Mouse (Mus musculus) cerebral cortex, adult 2 months (tissue): ENCODE measurements around the gene Kctd2.

ENCODE experiments used
- WGBS: fragments of 180-500 bp; shearing (Covaris S2); methylation state at CpG from one replicate; pipeline ENCODE4 v1.1.7; 2018; 5-methylcytosine and 5-hydroxymethylcytosine counted together

Gene Kctd2

DNA sequence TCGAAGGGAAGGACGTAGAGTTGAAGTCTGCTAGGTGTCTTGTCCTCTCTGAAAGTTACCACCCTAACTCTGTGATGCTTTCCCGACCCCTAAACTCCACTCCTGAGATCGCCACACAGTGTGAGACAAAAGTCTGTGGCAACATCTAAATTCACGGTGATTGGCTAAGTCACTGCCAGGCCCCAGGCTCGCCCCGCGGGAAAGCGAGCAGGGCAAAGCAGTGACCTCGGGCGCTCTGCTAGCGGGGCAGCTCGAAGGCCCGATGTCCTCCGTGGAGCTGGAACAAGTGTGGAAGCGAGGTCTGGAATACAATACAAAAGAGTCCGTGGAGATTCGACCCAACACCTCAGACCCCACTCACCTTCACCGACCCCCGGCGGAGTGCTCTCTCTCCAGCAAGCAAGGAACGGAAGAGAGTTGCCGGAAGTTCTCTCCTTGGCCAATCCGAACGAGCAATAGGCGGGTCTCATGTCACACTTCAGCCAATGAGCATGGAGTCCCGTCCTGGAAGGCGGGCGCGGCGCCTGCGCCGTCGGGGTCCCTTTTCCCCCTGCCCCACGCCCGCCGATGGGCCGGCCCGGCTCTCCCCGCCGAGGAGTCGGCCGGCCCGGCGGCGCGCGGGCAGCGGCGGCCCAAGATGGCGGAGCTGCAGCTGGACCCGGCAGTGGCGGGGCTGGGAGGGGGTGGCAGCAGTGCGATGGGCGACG is at the start of gene Kctd2, which contains the start of gene Atp5h:
Gene Kctd2, plus strand, starts transcription at position 598 of the 707 bp plus-strand sequence.
Gene Atp5h, minus strand, starts transcription at position 432 of the 707 bp plus-strand sequence.
- under 1% methylated on average over 53 of the region's 56 CpGs for whole genome bisulfite sequencing

DNA sequence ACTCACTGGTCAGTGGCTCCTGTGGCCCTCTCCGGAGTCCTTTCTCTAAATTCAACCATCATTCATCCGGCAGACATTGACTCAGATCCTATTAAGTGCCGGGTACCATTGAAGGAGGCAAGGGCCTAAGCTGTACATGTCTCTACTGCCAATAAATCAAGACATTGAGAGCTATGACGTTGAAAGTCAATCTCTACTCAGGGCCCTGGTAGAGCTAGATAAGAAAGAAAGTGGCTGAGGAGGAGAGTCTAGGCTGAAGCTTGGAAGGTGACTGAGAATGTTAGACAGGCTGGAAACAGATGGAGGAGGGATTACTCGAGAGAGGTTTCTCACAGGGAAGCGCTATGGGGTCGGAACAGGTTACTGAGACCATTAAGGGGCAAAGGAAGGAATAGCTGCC is 49.6 kb upstream of the Kctd2 start:
- WGBS, result 84% methylated on average over 7 of the region's 7 CpGs

DNA sequence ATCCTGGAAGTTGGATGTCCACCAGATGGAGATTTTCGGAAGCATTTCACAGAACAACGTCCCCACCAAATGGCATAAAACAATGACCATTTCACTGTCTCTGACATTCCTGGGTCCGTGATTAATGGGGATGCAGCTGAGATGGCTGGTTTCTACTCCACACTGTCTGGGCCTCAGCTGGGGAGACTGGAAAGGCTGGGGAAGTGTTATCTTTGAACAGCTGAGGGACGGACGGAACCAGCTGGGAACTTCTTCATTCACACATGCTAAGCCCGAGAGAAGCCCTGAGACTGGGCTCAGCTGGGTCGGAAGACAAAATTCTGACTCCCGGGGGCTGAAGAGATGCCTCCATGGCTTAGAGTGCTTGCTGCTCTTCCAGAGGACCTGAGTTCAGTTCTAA is 48.6 kb upstream of the Kctd2 start:
- WGBS, result 73% methylated on average over 8 of the region's 8 CpGs

DNA sequence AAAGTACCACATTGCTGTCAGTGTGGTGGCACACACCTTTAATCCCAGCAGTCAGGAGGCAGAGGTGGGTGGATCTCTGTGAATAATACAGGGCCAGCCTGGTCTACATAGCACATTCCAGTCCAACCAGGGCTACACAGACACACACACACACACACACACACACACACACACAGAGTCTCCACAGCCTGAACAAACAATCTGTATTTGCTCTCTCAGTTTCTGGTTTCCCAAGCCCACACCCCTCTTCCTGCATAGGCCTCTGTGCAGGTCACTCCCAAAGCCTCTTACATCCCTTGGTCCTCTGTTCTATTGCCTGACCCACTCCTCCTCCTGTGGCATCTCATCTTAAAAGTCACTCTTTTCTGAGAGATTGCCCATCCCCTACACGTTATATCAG is 47.9 kb upstream of the Kctd2 start:
- 86% methylated on average over 1 of the region's 1 CpGs for WGBS

DNA sequence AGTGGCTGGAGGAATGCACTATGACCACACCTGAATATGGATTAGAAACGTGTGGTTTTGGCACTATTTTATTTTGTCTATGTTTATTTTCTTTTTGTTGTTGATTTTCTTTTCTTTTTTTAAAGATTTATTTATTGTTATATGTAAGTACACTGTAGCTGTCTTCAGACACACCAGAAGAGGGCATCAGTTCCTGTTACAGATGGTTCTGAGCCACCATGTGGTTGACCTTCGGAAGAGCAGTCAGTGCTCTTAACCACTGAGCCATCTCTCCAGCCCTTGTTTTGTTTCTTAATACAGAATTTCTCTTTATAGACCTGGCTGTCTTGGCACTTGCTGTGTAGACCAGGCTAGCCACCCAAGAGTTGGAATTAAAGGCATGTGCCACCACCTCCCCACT is 47.2 kb upstream of the Kctd2 start:
- WGBS, result 62% methylated on average over 2 of the region's 2 CpGs

DNA sequence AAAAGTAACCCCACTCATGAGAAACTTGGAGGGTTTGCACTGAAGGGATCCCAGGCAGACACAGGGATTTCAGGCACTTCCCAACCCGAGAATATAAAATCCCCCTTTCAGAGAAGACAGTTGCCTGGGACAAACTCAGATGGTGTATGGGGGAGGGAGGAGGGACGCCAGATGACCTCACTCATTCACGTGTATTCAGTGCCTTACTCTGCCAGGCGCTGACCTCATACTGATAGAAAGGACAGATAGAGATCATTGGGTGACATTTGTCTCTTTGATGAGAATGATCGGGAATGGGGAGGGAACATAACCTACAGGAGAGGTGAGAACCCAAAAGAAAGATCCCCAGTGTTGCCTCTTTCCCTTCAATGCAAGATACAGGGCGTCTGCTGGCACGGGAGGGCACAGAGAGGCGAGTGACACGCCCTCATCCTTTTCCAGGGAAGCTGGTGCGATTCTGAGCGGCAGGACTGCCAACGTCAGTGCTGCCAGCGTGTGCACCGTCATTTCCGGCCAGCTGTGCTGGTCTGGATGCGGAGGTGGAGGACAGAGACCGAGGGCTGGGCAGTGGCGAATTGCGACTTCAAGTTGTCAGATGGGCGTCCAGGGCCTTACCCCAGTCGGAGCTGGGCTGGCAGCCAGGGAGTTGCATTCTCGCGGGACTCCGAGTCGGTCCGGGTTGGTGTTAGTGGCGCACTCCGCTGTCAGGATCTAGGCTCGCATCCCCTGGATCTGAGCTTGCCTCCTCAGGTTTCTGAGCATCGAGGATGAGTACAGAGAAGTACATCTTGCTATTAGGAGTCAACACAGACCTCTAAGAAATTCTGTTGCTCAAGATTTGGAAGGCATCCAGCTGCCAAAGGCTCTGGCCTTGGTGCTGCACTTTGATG is 45.9 kb upstream of the Kctd2 start:
- WGBS, result under 1% methylated on average over 30 of the region's 30 CpGs

DNA sequence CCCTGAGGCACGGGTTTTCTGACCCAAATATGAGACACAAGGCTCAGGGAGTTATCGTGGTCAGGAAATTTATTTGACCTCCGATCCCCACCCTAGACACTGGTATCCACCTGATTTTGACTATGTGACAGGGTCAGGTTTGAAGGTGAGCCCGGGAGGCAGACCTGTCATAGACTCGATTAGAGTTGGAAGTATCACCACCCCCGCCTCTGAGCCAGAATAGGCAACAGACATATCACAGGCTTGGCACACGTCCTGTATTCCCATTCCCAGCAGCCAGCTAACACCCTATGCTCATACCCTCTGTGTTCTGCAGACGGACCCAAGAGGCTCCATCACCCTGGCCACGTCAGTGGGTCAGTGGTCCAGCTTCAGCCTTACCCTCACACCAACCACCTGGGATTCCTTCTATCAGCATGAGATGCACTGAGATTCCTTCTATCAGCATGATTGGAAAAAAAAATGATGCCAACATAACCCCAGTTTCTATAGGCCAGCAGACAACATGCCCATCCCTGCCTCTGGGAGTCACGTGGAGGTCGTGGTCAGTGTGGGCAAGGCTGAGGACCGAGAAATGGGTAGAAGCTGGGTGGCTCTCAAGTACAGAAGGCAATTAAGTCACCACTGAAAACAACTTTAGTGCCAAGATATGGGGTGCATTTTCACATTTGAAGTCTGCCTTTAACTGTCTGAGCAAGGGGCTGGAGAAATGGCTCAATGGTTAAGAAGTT is 45.1 kb upstream of the Kctd2 start:
- 36% methylated on average over 12 of the region's 12 CpGs for whole genome bisulfite sequencing

DNA sequence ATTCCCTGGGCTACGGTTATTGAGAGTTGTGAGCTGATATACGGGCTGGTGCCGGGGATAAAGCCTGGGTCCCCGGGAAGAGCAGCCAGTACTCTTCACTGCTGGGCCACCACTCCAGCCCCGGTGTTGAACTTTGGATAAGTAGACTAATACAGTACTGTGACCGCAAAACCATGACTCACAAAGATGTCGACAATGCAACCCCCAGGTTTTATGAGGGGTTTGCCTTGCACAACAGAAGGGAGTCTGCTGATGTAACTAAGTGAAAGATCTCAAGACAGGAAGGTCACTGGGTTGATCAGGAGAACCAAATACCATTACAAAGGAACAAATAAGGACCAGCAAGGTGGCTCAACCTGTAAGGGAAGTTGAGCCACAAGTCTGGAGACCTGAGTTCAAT is 43.2 kb upstream of the Kctd2 start:
- WGBS, result 82% methylated on average over 7 of the region's 7 CpGs

DNA sequence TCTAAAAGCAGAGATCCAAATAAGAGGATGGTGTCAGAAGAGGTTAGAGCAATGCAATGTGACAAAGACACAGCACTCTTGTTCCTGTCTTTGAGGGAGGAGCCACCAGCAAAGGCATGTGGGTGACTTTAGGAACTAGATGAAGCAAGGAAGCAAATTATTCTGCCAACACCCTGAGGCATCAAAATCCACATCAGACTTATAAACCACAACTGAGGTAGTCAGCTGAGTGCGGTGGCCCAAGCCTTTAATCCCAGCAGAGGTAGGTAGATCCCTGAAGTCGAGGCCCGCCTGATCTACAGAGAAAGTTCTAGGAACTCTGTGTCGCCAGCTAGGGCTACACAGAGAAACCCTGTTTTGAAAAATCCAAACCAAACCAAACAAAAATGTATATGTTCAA is 42.7 kb upstream of the Kctd2 start:
- WGBS, result 92% methylated on average over 4 of the region's 4 CpGs

DNA sequence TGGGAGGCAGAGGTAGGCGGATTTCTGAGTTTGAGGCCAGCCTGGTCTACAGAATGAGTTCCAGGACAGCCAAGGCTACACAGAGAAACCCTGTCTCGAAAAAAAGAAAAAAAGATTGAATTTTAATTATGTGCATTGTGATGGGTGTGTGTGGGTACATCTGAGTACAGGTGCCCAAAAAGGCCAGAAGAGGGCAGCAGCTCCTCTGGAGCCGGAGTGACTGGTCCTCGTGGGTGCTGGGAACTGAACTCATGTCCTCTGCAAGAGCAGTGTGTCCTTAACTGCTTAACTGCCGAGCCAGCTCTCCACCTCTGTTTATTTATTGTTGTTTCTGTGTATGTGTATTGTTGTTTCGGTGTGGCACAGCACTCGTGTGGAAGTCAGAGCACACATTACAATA is 42.1 kb upstream of the Kctd2 start:
- WGBS, result 80% methylated on average over 7 of the region's 7 CpGs

DNA sequence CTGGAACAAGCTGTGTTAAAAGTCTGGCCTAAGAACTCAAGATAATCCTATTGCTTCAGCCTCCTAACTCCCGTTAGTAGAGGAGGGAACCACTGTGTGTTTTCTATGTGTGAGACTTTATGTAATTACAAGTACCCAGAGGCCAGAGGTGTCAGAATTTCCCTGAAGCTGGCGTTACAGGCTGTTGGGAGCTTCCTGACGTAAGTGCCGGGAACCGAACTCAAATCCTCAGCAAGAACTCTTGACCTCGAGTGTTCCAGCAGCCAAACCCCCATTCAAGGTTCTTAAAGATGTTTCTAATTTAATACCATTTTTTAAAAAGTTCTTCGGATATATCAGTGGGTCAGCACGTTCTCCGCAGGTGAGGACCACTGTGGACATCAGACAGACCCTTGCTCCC is 38.7 kb upstream of the Kctd2 start:
- 40% methylated on average over 9 of the region's 9 CpGs for WGBS

DNA sequence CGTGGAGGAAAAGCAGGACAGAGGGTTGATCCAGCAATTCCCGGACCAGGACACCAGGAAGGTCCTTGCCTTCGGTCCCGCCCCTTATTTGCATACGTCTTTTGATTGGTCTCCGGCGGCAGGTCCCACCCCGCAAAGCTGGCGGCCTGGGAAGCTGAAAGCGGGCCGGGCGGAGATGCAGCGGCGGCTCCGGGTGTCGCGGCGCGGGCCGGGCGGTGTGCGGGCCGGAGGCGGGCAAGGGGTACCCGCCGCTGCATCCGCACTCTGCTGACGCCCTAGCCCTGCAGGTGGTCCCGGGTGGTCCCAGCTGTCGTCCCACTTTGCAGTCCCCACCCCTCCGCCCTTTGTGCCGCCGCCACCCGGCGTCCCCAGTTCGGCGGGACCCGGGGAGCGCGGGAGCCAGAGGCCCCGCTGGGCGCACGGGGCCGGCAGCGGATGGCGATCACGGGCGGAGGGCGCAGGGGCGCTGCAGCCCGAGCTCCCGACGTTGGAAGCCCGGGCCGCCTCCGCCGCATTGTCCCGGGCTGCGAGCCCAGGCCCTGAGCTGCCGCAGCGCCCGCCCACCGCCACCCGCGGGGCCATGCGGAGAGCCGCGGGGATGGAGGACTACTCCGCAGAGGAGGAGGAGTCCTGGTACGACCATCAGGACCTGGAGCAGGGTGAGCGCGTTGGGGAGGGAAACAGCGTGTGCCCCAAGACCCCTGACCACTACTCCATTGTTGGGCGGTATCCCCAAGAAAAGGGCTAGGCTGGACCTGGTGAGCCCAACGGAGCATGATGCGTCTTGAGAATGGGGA is 38.0 kb upstream of the Kctd2 start, which contains the start of gene Cdr2l:
Gene Cdr2l, plus strand, starts transcription at position 174 of the 797 bp plus-strand sequence.
- under 1% methylated on average over 75 of the region's 76 CpGs for WGBS

DNA sequence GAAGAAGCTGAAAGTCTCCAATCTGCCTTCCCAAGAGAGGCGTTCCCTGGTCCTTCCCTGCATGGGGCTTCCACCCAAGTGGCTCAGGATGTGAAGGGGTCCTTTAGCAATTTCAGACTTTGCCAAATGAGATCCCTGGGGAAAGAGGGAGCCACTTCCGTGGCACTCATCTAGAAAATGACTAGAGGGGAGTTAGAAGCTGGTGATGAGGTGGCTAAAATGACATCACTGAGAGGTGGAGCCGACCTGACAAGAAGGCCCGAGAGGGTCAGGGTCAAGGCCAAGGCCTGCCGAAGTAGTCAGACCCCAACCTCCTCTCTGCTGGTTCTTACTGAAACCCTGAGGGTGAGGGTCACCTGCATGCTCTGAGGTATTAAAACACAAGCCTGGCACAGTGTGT is 37.0 kb upstream of the Kctd2 start:
- 11% methylated on average over 5 of the region's 5 CpGs for WGBS

DNA sequence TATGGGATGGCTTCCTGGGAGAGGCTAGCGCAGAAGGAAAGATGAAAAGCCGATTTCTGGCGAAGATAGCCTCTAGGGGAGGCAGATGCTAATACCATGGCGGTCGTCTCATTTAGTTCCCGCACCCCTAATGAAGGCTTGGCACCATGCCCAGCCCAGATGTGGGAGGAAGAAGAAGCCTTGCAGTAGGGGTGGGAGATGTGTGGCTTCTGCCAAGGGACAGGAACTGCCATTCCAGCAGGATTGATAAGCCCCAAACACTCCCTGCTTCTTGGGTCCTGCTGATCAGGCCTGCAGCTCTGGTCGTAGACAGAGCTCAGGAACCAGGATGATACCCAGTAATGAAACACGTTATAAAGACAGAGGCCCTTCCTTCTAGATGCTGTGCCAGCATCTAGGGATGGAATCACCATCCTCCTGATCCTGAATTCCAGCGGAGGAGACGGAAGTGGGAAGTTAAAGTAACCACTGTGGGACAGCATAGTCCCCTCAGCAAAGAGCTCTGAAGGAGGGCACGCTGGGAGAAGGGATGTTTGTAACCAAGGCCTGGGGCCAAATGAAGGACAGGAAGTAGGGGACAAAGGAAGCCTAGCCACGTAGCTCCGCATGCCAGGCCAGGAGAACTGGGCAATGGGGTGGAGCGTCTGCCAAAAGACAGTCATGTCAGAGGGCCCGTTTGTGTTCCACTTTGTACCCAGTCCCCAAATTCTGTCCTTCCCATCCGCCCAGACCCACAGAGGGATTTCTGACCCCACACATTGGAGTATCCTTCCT is 36.0 kb upstream of the Kctd2 start:
- WGBS, result 37% methylated on average over 16 of the region's 16 CpGs

DNA sequence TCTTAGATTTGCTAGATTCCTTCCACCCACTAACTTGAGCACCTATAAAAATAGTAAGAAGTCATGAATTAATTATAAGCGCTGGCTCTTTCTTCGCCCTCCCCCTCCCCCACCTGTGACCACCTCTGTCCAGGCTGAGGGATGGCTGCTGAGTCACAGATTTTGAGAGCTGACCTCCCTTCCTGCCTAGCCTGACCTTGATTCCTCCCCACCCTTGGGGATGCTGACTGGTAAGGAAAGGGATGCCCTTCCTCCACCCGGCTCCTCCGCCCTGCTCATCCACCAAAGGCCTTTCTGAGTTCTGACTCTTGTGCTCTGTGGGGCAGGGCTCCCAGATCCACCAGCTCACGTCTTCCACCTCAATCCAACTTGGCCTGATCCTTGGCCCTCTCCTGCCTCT is 35.3 kb upstream of the Kctd2 start:
- WGBS, result 71% methylated on average over 5 of the region's 5 CpGs

DNA sequence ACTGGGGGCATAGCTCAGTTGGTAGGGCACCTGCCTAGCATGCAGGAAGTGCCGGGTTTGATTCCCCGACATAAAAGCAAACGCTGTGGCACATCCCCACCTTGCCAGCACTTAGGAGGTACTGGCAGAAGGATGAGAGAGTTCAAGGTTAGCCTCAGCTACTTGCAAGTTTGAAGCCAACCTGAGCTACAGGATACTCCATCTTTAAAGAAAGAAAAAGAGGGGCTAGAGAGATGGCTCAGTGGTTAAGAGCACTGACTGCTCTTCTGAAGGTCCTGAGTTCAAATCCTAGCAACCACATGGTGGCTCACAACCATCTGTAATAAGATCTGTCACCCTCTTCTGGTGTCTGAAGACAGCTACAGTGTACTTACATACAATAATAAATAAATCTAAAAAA is 33.1 kb upstream of the Kctd2 start:
- 87% methylated on average over 3 of the region's 3 CpGs for WGBS

DNA sequence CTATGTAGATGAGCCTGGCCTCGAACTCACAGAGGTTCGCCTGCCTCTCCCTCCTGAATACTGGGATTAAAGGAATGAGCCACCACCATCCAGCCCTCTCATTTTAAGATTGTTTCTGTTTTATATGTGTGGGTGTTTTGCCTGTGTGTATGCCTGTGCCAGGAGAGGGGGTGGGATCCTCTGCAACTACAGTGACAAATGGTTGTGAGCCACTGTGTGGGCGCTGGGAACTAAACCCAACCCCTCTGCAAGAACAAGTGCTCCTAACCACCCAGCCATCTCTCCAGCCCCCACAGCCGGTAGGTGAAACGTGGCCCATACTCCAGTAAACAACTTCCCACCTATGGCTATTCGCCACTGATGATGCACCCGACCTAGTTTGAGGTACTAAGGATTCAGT is 28.6 kb upstream of the Kctd2 start:
- WGBS, result 87% methylated on average over 7 of the region's 7 CpGs

DNA sequence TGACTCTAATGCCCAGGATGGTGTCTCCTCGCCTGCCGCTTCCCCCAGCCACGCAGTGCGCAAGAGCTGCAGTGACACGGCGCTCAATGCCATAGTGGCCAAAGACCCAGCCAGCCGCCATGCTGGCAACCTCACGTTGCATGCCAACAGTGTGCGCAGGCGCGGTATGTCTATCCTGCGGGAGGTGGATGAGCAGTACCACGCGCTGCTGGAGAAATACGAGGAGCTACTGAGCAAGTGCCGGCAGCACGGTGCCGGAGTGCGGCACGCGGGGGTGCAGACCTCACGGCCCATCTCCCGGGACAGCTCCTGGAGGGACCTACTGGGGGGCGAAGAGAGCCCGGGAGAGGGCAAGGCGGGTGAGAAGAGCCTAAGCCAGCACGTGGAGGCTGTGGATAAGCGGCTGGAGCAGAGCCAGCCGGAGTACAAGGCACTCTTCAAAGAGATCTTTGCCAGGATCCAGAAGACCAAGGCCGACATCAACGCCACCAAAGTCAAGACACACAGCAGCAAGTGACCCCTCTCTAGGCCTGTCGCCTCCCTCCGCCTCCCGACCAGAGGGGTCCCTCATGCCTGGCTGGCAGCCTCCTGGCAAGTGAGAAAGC is 26.1 kb upstream of the Kctd2 start:
- 76% methylated on average over 34 of the region's 34 CpGs for WGBS

DNA sequence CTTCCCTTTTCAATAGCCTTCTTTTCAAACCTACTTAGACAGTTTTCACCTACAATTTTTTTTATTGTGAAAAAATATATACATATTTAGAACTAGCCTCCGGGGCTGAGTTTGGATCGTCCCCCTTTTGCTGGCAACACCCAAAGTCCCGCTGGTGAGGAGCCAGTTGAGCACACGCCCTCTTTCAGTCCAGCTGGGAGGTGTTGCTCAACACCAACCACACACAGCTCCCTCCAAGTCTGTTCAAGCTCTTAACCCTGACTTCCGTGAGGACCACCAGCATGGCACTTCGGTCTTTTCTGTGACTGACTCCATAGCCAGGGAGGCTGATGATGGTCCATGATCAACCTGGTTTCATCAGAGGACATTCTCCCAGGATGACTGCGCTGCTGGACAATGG is 21.8 kb upstream of the Kctd2 start:
- 56% methylated on average over 7 of the region's 7 CpGs for WGBS

DNA sequence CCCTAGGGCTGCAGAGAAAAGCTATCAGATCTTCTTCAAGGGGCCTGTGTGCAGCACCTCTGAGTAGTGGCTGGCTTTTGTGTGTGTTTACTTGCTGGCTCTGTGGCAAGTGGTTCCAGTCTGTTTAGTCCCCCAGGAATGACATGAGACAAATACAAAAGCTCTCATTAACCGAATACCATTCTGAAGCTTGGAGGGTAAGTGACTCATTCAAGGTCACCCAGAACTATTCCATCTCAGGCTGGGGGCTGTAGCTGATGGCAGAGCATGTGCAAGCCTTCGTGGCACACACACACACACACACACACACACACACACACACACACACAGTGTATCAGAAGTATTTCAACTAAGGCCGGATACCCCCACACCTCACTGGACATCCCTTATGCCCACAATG is 19.8 kb upstream of the Kctd2 start:
- 53% methylated on average over 3 of the region's 3 CpGs for WGBS
